Comparison of ENCODE assay signal across 8 mouse cellular contexts in the genomic region with DNA sequence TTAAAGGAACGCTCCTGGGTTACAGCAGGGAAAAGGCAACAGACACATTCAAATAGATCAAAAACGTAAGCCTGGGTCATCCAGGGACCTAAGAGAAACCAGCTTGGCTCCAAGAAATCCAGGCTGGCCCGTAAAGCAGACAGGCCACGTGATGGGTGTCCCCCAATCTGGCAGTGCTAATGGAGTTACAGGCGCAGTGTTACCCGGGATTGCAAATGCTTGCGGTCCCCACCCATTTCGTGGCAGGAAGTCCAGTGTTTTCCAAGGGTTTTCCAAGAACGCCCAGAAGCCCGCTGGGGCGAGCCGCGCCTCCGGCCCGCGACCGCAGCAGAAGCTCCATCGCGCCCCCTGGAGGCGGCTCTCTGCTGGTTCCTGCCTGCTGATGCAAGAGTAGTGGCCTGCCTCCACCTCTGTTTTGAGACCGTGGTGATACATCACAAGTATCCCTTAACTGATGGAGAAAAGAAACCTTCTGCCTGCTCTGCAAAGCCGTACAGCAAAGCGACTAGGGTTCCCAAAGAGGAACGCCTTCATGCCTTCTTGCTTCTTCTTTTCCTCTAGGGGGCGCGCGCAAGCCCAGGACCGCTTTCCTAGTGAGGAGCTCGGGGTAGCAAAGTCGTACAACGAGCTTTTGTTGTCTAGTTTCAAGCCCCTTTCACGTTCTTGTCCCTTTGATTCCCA. TPM values are rescaled to one million over a fixed set of nuclear protein-coding genes. Genes with fewer than 3 reads are reported as not detected.
DNase-seq lines count a peak whose midpoint lies in the region; ATAC-seq lines count a peak whose summit lies in the region.

No protein-coding gene starts in this region.

- peak overlapping the region; percentile 60 for H3K4me2 ChIP-seq in hindbrain, embryonic 16.5 days (ENCODE audit: low read length)

- H3K9me3 ChIP-seq in hindbrain, embryonic 16.5 days (ENCODE audit: control insufficient read depth, low read length) = no peaks in the 10 kb centered on the region

- WGBS in hindbrain, embryonic 16.5 days = 1% methylated on average over 32 of the region's 32 CpGs

- peak overlapping the region; percentile 41 for H3K4me3 ChIP-seq in hindbrain, embryonic 16.5 days (ENCODE audit: low read length)

- peak; percentile 91 to 93 for DNase-seq in adrenal gland, adult 18-20 months (ENCODE audit: low spot score in 2 of 2)
- peak; percentile 91 for DNase-seq in gastrocnemius, adult 8-10 months (ENCODE audit: low spot score in 2 of 2)
- peak; percentile 75 for DNase-seq in left cerebral cortex, adult 11 months (ENCODE audit: low spot score)
- peak; percentile 95 for DNase-seq in lung, postnatal 14 days
- DNase-seq in right cerebral cortex, adult 18-20 months = peak; percentile 77
- peak; percentile 88 to 91 for DNase-seq in urinary bladder, postnatal 36 days (ENCODE audit: low spot score in 2 of 2)

- H3K27me3 ChIP-seq in hindbrain, embryonic 16.5 days (replicated peaks; ENCODE audit: control insufficient read depth, insufficient read depth, low read length) = no peaks in the 10 kb centered on the region

- H3K27ac ChIP-seq in hindbrain, embryonic 16.5 days (ENCODE audit: low read depth, low read length) = peak overlapping the region; percentile 49

- ATAC-seq in common myeloid progenitor, adult 5-6 weeks (replicated peaks; ENCODE audit: low read depth, poor library complexity, severe bottlenecking) = peak; percentile 66
- ATAC-seq in hindbrain, embryonic 16.5 days = peak; percentile 81

- no peaks in the 10 kb centered on the region for H3K36me3 ChIP-seq in hindbrain, embryonic 16.5 days (ENCODE audit: control insufficient read depth, insufficient read depth, low read length)

- H3K9ac ChIP-seq in hindbrain, embryonic 16.5 days (ENCODE audit: low read depth, low read length) = peak overlapping the region; percentile 56

- H3K4me1 ChIP-seq in hindbrain, embryonic 16.5 days (ENCODE audit: control insufficient read depth, insufficient read depth, low read depth, low read length) = peaks cover 11% of the 10 kb centered on the region

RNA-seq across cellular contexts. Expression of gene Rbfox2, which starts 29.6 kb away (rescaled TPM):
- total RNA-seq in adrenal gland, adult 18-20 months (2021) = 10 to 100 TPM; 41.0 to 48.5 TPM
- 1.7 and 2.1 TPM in 2 replicates for total RNA-seq in common myeloid progenitor, adult 5-6 weeks (2017)
- 10 to 100 TPM; 40.8 to 56.7 (median 46.9) TPM for total RNA-seq in gastrocnemius, adult 8-10 months (2022)
- 122 and 140 TPM in 2 replicates for polyA plus RNA-seq in hindbrain, embryonic 16.5 days (2015; fragmentation: Nextera tagmentation; extraction: Ambion mirVana)

Comparison
In these comparisons a context has a peak if more than half of its experiments do, and no peak if none do; other contexts are left out.
1. Peak in every context shown above with its lines: DNase-seq, ATAC-seq, H3K4me3 ChIP-seq and H3K27ac ChIP-seq.
2. RNA of gene Rbfox2, which starts 29.6 kb away (total RNA-seq): 40.8 to 56.7 TPM in gastrocnemius, adult 8-10 months and 41.0 to 48.5 TPM in adrenal gland, adult 18-20 months; 1.7 to 2.1 TPM in common myeloid progenitor, adult 5-6 weeks; every median in the first group is over 10 times any median in the second.